Mouse (Mus musculus): Measurements from ENCODE around the gene A130010J15Rik.

DNA sequence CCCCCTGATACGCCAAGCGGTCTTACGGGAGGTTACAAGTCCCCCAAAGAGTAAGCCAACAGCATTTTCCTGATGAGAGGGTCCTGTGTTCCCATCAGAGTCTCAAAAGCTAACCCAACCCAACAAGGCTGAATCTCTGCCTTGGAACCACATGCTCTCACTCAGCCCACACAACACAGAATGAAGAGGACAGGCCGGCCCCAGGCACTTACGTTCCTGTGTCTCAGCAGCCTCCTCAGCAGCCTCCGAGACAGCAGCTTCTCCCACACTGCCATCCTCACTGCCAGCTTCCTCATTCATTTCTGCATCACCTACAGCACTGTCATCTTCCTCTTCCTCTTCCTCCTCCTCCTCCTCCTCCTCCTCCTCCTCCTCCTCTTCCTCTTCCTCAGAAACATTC, 39.8 kb upstream of the A130010J15Rik start:
- TF ChIP-seq HCFC1 (IDR thresholded peaks at IDR 0.05; ENCODE audit: low read depth, low read length) (no peak), CTCF (conservative IDR thresholded peaks at IDR 0.05 in 1 of 2, IDR thresholded peaks at IDR 0.05 in 1 of 2; ENCODE audit: low read depth in 2 of 2, low read length in 2 of 2) (no peak), GABPA (IDR thresholded peaks at IDR 0.05; ENCODE audit: insufficient replicate concordance, low read depth, low read length) (no peak), ZC3H11A (IDR thresholded peaks at IDR 0.05; ENCODE audit: low read depth, low read length) (no peak), POLR2A (IDR thresholded peaks at IDR 0.05; ENCODE audit: low read depth, low read length) (no peak), POLR2AphosphoS2 (IDR thresholded peaks at IDR 0.05; ENCODE audit: low read depth, low read length) (no peak), ETS1 (conservative IDR thresholded peaks at IDR 0.05; ENCODE audit: low read depth, low read length) (no peak), CHD2 (IDR thresholded peaks at IDR 0.05; ENCODE audit: low read length) (no peak), ZNF384 (IDR thresholded peaks at IDR 0.05; ENCODE audit: low read depth, low read length) (no peak), BHLHE40 (IDR thresholded peaks at IDR 0.05; ENCODE audit: low read depth, low read length) (no peak), MAZ (IDR thresholded peaks at IDR 0.05; ENCODE audit: low read depth, low read length) (no peak), EP300 (IDR thresholded peaks at IDR 0.05; ENCODE audit: low read length) (no peak), SIN3A (IDR thresholded peaks at IDR 0.05; ENCODE audit: low read length) (no peak), JUN (IDR thresholded peaks at IDR 0.05; ENCODE audit: insufficient read depth, low read depth, low read length) (no peak)

Data from CH12.LX (cell line).